Mouse (Mus musculus) brain, embryonic 18.5 days (tissue): Measurements from ENCODE around the gene Syvn1.

Experiments used
- DNase-seq: peaks from one replicate; pipeline ENCODE4 v3.0.0-alpha.2; 2012; ENCODE audit warnings: low read depth, low spot score

Gene Syvn1

GRCm38 (mm10) chr19:6046294-6047153 lies at the start of gene Syvn1:
Gene Syvn1, plus strand, starts transcription at chr19:6046576.
- peak; percentile 93 for DNase-seq

DNA sequence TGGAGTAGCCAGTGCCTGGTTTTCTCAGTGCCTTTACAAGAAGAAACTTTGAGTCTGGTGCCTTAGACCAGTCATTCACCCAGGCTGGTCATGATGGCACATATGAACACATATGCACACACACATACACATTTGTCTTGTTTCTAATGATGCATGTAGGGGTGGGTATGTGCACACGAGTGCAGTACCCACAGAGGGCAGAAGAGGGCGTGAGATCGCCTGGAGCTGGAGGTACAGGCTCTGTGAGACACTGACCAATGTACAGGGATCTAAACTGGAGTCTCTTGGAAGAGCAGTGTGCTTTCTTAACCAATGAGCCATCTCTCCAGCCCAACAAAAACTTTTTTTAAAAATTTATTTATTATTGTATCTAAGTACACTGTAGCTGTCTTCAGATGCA lies 48.2 kb upstream of the Syvn1 start:
- no peak for DNase-seq

DNA sequence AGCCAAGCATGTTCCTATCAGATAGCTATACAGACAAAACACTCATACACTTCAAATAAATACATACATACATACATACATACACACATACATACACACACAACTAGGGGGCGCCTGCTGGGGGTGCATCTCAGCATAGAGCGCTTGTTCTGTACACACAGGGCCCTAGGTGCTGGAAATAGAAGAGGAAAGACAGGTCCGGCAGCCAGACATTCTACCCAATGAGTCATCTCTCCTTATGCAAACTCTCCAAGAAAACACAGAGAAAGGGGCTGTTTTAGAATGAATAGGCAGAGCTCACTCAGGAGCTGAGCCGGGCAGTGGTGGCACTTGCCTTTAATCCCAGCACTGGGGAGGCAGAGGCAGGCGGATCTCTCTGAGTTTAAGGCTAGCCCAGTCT lies 46.4 kb upstream of the Syvn1 start:
- DNase-seq: no peak

DNA sequence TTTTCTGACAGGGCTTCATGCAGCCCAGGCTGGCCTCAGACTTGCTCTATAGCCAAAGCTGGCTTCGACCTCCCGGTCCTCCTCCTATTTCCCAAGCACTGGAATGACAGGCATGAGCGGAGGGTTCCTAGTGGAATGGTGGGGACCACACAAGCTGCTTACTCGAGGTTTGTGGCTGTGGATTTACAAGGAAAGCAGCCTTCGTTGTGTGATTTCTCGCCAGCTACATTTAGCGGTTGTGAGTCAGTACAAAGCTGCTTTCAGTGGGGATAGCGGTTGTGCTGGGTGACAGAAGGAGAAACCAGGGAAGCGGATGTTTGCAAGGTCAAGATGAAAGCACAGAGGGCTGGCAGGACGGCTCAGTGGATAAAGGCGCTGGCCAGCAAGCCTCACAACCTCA lies 40.8 kb upstream of the Syvn1 start:
- no peak for DNase-seq

- DNase-seq: no peak
Observed at GRCm38 (mm10) chr19:6007013-6007412, 39.4 kb upstream of the Syvn1 start.

DNA sequence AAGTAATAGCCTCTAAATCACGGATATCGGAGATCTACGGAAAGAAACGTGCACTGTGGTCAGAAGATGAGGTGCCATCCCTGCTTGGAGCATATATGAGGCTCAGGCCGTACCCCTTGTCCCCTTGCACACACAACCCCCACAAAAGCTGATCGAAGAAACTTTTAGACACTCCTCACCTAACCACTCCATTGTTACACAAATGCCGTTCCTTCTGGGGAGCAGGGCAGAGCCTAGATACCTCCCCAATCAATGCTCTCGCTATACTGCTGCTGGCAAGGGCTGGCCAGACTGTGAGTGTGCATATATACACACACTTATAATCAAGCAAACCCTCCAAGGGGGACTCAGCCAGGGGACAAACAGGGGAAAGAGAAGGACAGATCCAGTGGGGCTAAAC lies 37.2 kb upstream of the Syvn1 start:
- no peak for DNase-seq

GRCm38 (mm10) chr19:6013691-6014090 lies 32.7 kb upstream of the Syvn1 start:
- no peak for DNase-seq

DNA sequence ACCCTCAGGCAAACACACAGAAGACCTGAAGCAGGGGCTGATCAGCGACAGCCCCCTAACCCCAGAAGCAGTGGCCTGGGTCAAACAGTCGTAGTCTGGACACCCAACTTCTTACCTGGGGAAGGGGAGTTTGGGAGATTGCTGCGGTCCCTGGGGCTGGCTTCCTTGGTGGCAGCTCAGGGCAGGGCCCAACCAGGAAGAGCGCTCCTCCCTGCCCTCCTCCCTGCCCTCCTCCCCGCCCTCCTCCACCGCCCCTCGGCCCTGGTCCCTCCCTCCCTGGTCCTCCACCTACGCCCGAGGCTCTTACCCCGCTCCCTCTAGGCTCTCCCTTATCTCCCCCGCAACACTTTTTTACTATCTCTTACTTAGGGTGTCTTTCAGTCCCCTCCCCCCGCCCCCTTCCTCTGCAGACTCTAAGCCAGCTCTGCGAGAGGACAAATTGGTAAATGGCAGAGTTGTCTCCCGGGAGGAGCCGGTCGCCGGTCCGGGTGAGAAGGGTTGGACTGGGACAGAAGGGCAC lies 31.3 kb upstream of the Syvn1 start:
- DNase-seq: no peak

- no peak for DNase-seq
Observed at GRCm38 (mm10) chr19:6015511-6016315, 30.7 kb upstream of the Syvn1 start, which contains the start of gene Capn1. Gene Capn1, minus strand, starts transcription at chr19:6015897.

DNA sequence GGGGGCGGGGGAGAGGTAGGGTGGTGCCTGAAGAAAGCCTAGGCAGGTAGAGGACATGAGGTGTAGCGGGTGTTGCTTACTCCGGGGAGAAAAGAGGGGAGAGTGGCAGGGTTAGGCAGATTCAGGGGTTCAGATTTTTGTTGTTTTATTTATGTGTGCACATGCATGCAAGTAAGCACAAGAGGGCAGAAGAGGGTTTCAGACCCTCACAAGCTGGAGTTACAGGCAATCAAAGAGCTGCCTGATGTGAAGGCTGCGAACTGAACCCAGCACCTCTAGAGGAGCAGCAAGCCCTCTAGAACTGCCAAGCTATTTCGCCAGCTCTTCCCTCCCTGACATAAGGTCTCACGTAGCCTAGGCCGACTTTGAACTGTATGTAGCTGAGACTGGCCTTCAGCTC lies 29.8 kb upstream of the Syvn1 start:
- no peak for DNase-seq

GRCm38 (mm10) chr19:6018142-6019089 lies 28.0 kb upstream of the Syvn1 start:
- DNase-seq: peak; percentile 37

DNA sequence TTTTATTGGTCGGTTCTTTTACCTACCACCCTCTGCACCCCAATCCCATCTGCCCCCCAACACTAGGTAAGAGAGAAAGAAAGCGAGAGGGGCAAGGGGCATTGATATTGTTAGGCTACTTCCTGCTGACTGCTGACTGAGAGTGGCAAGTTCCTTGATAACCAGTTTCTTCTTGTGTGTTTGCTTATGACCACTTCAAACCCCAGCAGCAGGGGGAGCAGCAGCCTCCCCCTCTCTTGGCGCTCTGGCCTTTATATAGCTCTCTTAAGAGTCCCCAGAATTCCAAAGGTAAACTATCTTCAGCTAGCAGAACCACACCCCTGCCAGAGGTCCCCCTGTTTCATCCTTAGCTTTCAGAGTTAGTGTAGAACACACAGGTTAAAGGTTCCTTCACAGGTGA lies 26.1 kb upstream of the Syvn1 start:
- DNase-seq: no peak

- no peak for DNase-seq
Observed at GRCm38 (mm10) chr19:6023059-6023458, 23.3 kb upstream of the Syvn1 start.

- DNase-seq: no peak
Observed at GRCm38 (mm10) chr19:6023930-6024329, 22.4 kb upstream of the Syvn1 start.

DNA sequence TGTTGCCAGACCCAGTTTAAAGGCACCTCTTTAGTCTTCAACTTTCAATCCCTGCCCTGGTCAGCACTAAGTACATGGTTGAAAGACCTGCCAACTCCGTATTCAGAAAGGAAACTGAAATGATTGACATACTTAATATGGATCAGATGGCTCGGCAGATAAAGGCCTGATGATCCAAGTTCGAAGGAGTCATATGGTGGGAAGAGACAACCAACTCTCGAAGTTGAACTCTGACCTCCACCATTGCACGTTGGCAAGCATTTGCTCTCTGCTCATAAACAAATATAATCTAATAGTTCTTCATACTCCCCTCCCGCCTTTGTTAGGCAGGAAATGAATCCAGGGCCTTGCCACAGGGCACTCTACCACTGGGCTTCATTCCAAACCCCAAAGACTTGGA lies 17.4 kb upstream of the Syvn1 start:
- no peak for DNase-seq

- DNase-seq: no peak
Observed at GRCm38 (mm10) chr19:6029426-6029825, 16.9 kb upstream of the Syvn1 start.

- DNase-seq: no peak
Observed at GRCm38 (mm10) chr19:6030520-6031280, 15.7 kb upstream of the Syvn1 start.

DNA sequence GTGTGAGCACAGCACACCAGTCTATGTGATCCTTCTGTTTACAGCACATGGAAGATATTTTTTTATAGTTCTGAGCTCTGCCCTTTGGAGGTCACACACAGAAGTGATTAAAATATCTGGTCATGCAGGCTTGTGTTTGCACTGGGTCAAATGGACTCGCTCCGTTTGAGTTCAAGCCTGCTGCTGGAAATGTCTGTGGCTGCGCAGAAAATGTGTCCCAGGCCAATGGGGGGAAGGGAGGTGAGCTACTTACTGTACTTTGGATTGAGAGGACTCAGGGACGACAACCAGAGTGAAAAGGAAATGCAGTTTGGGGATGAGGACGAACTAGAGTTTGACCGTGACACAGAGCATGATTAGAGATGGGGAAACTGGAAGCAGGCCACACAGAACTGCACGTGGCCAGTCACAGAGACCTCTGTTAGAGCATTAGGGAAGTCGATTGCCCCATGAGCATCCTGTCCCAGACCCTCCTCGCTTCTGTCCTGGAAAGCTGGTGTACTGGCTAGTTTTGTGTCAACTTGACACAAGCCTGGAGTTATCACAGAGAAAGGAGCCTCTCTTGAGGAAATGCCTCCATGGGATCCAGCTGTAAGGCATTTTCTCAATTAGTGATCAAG lies 10.3 kb upstream of the Syvn1 start:
- no peak for DNase-seq

DNA sequence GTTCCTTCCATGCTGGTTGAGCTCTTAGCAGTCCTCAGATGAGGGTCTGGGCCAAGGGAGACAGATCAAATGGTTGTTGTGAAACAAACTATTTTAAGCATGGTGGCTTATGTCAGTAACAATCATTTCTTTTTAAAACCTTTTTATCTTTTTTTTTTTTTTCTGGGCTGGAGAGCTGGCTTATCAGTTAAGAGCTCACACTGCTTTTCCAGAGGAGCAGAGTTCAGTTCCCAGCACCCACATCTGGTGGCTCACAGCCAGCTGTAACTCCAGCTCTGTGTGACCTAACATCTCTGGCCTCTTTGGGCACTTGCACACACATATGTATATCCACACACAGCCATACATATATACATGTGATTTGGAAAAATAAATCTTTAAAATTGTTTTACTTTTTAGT lies 8.7 kb upstream of the Syvn1 start:
- DNase-seq: no peak

DNA sequence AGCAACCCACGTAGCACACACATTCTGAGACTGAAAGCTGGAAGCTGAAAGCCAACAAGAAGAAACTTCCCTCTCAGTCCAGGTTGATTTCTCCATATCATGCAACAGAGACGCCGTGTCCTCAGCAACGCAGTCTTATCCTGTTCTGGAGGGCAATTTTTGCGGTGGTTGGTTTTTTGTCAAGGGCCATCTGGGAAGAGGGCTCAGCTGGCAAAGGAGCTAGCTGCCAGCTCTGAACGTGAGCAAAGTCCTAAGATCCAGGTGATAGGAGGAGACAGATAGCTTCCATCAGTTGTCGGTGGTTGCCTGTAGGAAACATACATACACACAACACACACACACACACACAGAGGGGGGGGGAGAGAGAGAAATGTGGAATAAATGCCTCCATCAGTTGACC lies 8.1 kb upstream of the Syvn1 start:
- no peak for DNase-seq
